Mouse (Mus musculus): ENCODE measurements around the gene Frem1. TPM values are rescaled to one million over a fixed set of nuclear protein-coding genes. Genes with fewer than 3 reads are reported as not detected.
A peak's percentile ranks its signal among the peaks of the same experiment; 100 is the strongest.

Gene Frem1
- total and polyA plus RNA-seq, 3 experiments = not detected

DNA sequence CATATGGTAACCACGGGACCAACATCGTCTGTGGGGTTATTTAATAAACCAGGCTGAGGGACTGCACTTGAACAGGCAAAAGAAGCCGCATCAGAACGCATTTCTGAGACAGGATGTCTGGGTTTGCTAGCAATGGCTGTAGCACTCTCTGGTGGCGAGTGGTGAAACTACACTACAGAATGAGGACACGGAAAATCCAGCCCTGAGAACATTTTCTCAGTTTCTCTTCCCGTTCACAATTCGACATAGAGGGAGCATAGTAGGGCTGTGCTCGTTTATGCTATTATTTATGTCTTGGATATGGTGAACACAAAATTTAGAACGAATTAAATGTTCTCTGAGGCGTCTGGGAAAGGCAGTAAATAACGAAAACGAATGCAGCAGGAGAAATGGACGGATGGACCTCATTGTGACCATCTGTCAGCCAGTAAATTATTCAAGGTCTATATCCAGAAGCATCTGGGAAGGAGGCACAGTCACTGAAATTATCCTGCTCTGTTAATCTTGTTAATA lies 118.4 kb downstream of the Frem1 start:
- no peak overlapping the region for H3K27ac ChIP-seq (ENCODE audit: insufficient read depth, low read depth)
- DNase-seq (ENCODE audit: extremely low read depth) = peak; percentile 84
- peak overlapping the region; percentile 49 to 63 (median 61) for H3K4me3 ChIP-seq (replicated peaks in 1 of 3; ENCODE audit: low read depth in 2 of 3, low read length in 2 of 3, poor library complexity in 1 of 3)
- in situ Hi-C loops (cut with MboI; ENCODE audit: low pct_ligation_motif_present, low pct_unique_long_range_greater_than_20kb, low sequenced_read_pairs) = loop anchor here (25.0 kb wide), 1 partner anchor 1371 kb away; no protein-coding TSS in a partner anchor
- peak overlapping the region; percentile 91 for H3K4me2 ChIP-seq (ENCODE audit: insufficient read depth, low read depth, poor library complexity, severe bottlenecking)
- H3K79me2 ChIP-seq (replicated peaks; ENCODE audit: control insufficient read depth, extremely low read depth, insufficient read depth, poor library complexity, severe bottlenecking) = no peaks in the 10 kb centered on the region; the same call in 1 of the 2 replicates
- H3K27me3 ChIP-seq (replicated peaks) = no peaks in the 10 kb centered on the region
- no peaks in the 10 kb centered on the region for H3K9me3 ChIP-seq (replicated peaks; ENCODE audit: low read length)
- H3K4me1 ChIP-seq (ENCODE audit: control insufficient read depth in 1 of 2, insufficient read depth in 2 of 2) = no peaks in the 10 kb centered on the region; a peak in 2 of 4 replicates
- dilution Hi-C loops (cut with MboI; ENCODE audit: extremely low pct_ligation_motif_present, extremely low pct_unique_long_range_greater_than_20kb, low sequenced_read_pairs) = no loop called here
- TF ChIP-seq ELF1 (IDR thresholded peaks at IDR 0.05; ENCODE audit: low read depth, low read length) = peak; percentile 41; the same call in 1 of the 2 replicates
- no peak for TF ChIP-seq NRF1 (IDR thresholded peaks at IDR 0.05; ENCODE audit: low read depth, low read length)
- no peak for TF ChIP-seq ZMIZ1 (IDR thresholded peaks at IDR 0.05; ENCODE audit: low read depth, low read length)
- no peak for TF ChIP-seq MAX (IDR thresholded peaks at IDR 0.05; ENCODE audit: low read length)
- TF ChIP-seq HCFC1 (IDR thresholded peaks at IDR 0.05; ENCODE audit: low read depth, low read length) = no peak; the same call in 1 of the 2 replicates
- no peak for TF ChIP-seq GABPA (IDR thresholded peaks at IDR 0.05; ENCODE audit: insufficient replicate concordance, low read depth, low read length)
- TF ChIP-seq KAT2A (IDR thresholded peaks at IDR 0.05; ENCODE audit: insufficient replicate concordance, low read length) = no peak
- TF ChIP-seq USF1 (IDR thresholded peaks at IDR 0.05; ENCODE audit: low read depth, low read length) = no peak
- no peak for TF ChIP-seq USF2 (conservative IDR thresholded peaks at IDR 0.05; ENCODE audit: low read depth, low read length)
- TF ChIP-seq TCF12 (IDR thresholded peaks at IDR 0.05; ENCODE audit: low read depth, low read length) = no peak
- no peak for TF ChIP-seq MAFK (IDR thresholded peaks at IDR 0.05; ENCODE audit: insufficient replicate concordance, low read length)
- peak; percentile 11; the same call in 1 of the 2 replicates for TF ChIP-seq ZC3H11A (IDR thresholded peaks at IDR 0.05; ENCODE audit: low read depth, low read length)
- no peak for TF ChIP-seq NELFE (IDR thresholded peaks at IDR 0.05; ENCODE audit: low read depth, low read length)
- no peak for TF ChIP-seq RCOR1 (conservative IDR thresholded peaks at IDR 0.05; ENCODE audit: low read depth, low read length)
- TF ChIP-seq UBTF (IDR thresholded peaks at IDR 0.05; ENCODE audit: low read depth, low read length) = no peak
- TF ChIP-seq RAD21 (IDR thresholded peaks at IDR 0.05; ENCODE audit: low read depth, low read length) = peak; percentile 93
- no peak for TF ChIP-seq BHLHE40 (IDR thresholded peaks at IDR 0.05; ENCODE audit: low read depth, low read length)
- TF ChIP-seq JUN (IDR thresholded peaks at IDR 0.05; ENCODE audit: insufficient read depth, low read depth, low read length) = no peak
- no peak for TF ChIP-seq SIN3A (IDR thresholded peaks at IDR 0.05; ENCODE audit: low read length)
- no peak for TF ChIP-seq JUND (conservative IDR thresholded peaks at IDR 0.05; ENCODE audit: low read depth, low read length)
- no peak for TF ChIP-seq POLR2AphosphoS2 (IDR thresholded peaks at IDR 0.05; ENCODE audit: low read depth, low read length)
- peak; percentile 50; the same call in 1 of the 2 replicates for TF ChIP-seq MEF2A (IDR thresholded peaks at IDR 0.05; ENCODE audit: borderline replicate concordance, low read depth, low read length)
- TF ChIP-seq E2F4 (IDR thresholded peaks at IDR 0.05; ENCODE audit: insufficient replicate concordance, low read depth, low read length) = no peak
- no peak for TF ChIP-seq POLR2A (IDR thresholded peaks at IDR 0.05; ENCODE audit: low read depth, low read length)
- TF ChIP-seq TBP (conservative IDR thresholded peaks at IDR 0.05; ENCODE audit: low read depth, low read length) = no peak
- TF ChIP-seq CHD1 (IDR thresholded peaks at IDR 0.05; ENCODE audit: low read depth, low read length) = no peak
- peak; percentile 93 for TF ChIP-seq CTCF (conservative IDR thresholded peaks at IDR 0.05 in 1 of 2, IDR thresholded peaks at IDR 0.05 in 1 of 2; ENCODE audit: low read depth in 2 of 2, low read length in 2 of 2)
- no peak for TF ChIP-seq ETS1 (conservative IDR thresholded peaks at IDR 0.05; ENCODE audit: low read depth, low read length)
- TF ChIP-seq EP300 (IDR thresholded peaks at IDR 0.05; ENCODE audit: low read length) = peak; percentile 54; the same call in 1 of the 2 replicates
- TF ChIP-seq PAX5 (IDR thresholded peaks at IDR 0.05; ENCODE audit: low read length) = no peak
- no peak for TF ChIP-seq ZNF384 (IDR thresholded peaks at IDR 0.05; ENCODE audit: low read depth, low read length)
- TF ChIP-seq ZKSCAN1 (IDR thresholded peaks at IDR 0.05; ENCODE audit: borderline replicate concordance, low read depth, low read length) = peak; percentile 92
- no peak for TF ChIP-seq MAZ (IDR thresholded peaks at IDR 0.05; ENCODE audit: low read depth, low read length)
- TF ChIP-seq SMC3 (IDR thresholded peaks at IDR 0.05; ENCODE audit: low read depth, low read length) = peak; percentile 89
- TF ChIP-seq CHD2 (IDR thresholded peaks at IDR 0.05; ENCODE audit: low read length) = no peak
- TF ChIP-seq MYC (IDR thresholded peaks at IDR 0.05; ENCODE audit: low read depth, low read length) = 0 out of 2 replicates have a peak, but pooled peaks have one; percentile 32
- no peak for TF ChIP-seq MXI1 (IDR thresholded peaks at IDR 0.05; ENCODE audit: low read depth, low read length)
- TF ChIP-seq IRF4 (IDR thresholded peaks at IDR 0.05; ENCODE audit: low read depth, low read length) = peak; percentile 59; the same call in 1 of the 2 replicates
- peak overlapping the region; percentile 74 for H3K9ac ChIP-seq (ENCODE audit: insufficient read depth, low read depth)
- H3K36me3 ChIP-seq (replicated peaks in 1 of 2; ENCODE audit: control insufficient read depth in 1 of 2, insufficient read depth in 1 of 2, low read length in 1 of 2) = no peaks in the 10 kb centered on the region

Measured in CH12.LX (cell line).